Mouse (Mus musculus) liver, embryonic 14.5 days (tissue): ENCODE data around the gene BC004004.

Experiments
- CTCF ChIP-seq: IDR thresholded peaks from 2 replicates; pipeline ENCODE4 v1.5.1; 2016; ENCODE audit warnings: antibody characterized with exemption, low read depth, control low read depth
- EP300 ChIP-seq: IDR thresholded peaks from 2 replicates; pipeline ENCODE4 v1.6.1; 2016; ENCODE audit warnings: antibody characterized with exemption, low read depth

DNA sequence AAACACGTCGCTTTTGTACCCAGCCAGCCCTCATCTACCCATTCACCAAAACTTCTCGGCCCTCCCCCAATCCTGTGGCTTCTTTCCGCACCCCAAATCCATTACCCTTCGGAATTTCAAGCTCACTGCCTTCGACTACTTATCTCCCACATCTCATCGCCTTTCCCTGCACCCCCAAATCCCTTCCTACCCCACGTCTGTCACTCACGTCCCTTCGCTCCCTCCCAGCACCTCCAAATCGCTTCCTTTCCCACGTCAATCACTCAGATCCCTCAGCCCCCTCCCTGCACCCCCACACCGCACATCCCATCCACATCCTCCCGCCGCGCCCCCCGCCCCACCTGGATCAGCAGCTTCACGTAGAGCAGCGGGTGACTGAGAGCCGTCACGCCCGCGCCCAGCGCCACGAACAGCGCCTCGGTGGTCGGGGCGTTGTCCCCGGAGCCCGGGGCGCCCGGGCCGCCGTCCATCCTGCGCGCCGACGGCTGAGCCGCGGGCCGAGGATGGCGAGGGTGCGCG lies 78.6 kb downstream of the BC004004 start:
- no peak for TF ChIP-seq CTCF
- TF ChIP-seq EP300 = no peak
